Mouse (Mus musculus) bone marrow, adult 2 months (tissue): ENCODE data around the gene Ccdc155.

ENCODE experiments used
- CTCF ChIP-seq: fragments of 200-500 bp; IDR thresholded peaks from 2 replicates; pipeline ENCODE4 v1.5.1; 2011; ENCODE audit warnings: low read length, control low read depth; ENCODE audit not compliant: control insufficient read depth, insufficient read depth
- POLR2A ChIP-seq: fragments of 200-500 bp; IDR thresholded peaks from 2 replicates; pipeline ENCODE4 v1.6.1; 2011; ENCODE audit warnings: low read depth, mild to moderate bottlenecking, control low read depth, low read length, borderline replicate concordance; ENCODE audit not compliant: control insufficient read depth

- no peak for TF ChIP-seq POLR2A
- TF ChIP-seq CTCF = no peak
These were observed 49.1 kb downstream of the Ccdc155 start for GRCm38 (mm10) chr7:45155590-45155989.
